Mouse (Mus musculus): ENCODE measurements around the gene Map4k3.

DNA sequence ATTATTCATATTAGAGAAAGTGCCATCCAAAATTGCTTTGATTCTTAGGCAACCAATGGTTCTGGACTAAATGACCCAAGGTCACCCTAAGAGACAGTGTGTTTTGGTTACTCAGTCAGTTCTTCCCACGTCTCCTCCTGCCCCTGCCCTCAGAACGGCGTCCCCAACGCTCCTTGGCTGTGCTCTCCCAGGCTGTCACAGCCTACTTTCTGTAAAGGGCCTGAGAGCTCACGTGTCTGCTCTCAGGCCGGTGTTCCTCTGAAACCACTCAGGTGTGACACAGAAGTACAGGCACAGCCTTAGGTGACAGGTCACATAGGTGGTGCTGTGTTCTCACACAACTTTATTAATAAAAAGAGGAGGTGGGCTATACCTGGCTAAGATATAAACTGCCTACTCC, 148.4 kb downstream of the Map4k3 start:
- TF ChIP-seq CTCF (IDR thresholded peaks at IDR 0.05; ENCODE audit: low read depth, low read length) (no peak), EP300 (IDR thresholded peaks at IDR 0.05; ENCODE audit: insufficient read depth, low read depth, low read length) (no peak), POLR2A (IDR thresholded peaks at IDR 0.05; ENCODE audit: insufficient read depth, low read length) (no peak)

Measured in ES-Bruce4 (cell line).